In genomic region chr8:48775531-48776037, GRCm38 (mm10) we compare ENCODE assay signal across 9 mouse cellular contexts.
DNase-seq lines count a peak whose midpoint lies in the region; ATAC-seq lines count a peak whose summit lies in the region.
"Had no signal": no experiment of that assay in that cellular context is flagged by ENCODE, and none has a peak within 500 bp of the region (broad histone marks: within the 10 kb centered on the region; RNA-seq: fewer than 3 reads in every experiment).

No protein-coding gene starts in this region.

- 2% methylated on average over 9 of the region's 9 CpGs for WGBS in midbrain, embryonic 10.5 days

- H3K4me3 ChIP-seq in midbrain, embryonic 10.5 days, result peak overlapping the region; percentile 40
- H3K4me3 ChIP-seq: liver, embryonic 15.5 days had no signal

- no peaks in the 10 kb centered on the region; the same call in 1 of the 2 replicates for H3K27me3 ChIP-seq in midbrain, embryonic 10.5 days (ENCODE audit: low read depth, poor library complexity, severe bottlenecking)
- H3K27me3 ChIP-seq: liver, embryonic 15.5 days had no signal

- peak overlapping the region; percentile 81 for H3K27ac ChIP-seq in midbrain, embryonic 10.5 days (replicated peaks)
- H3K27ac ChIP-seq: liver, embryonic 15.5 days had no signal

- no peak for DNase-seq in frontal cortex, postnatal 25 days (ENCODE audit: low spot score in 2 of 2)
- peak; percentile 10 to 22 for DNase-seq in right cerebral cortex, adult 2 months (ENCODE audit: low spot score in 2 of 2)
- DNase-seq in right cerebral cortex, postnatal 10 days (ENCODE audit: low spot score in 2 of 2), result no peak
- peak; percentile 57 for DNase-seq in midbrain, embryonic 10.5 days (ENCODE audit: low spot score)
- no peak for DNase-seq in layer of hippocampus, adult 8-10 months (ENCODE audit: low spot score in 2 of 2)

- H3K9me3 ChIP-seq in midbrain, embryonic 10.5 days (replicated peaks), result no peaks in the 10 kb centered on the region; the same call in 1 of the 2 replicates
- H3K9me3 ChIP-seq: liver, embryonic 15.5 days had no signal

- H3K4me1 ChIP-seq in midbrain, embryonic 10.5 days, result peaks cover 42% of the 10 kb centered on the region
- H3K4me1 ChIP-seq: liver, embryonic 15.5 days had no signal

- peaks cover 28% of the 10 kb centered on the region for H3K36me3 ChIP-seq in midbrain, embryonic 10.5 days
- H3K36me3 ChIP-seq: liver, embryonic 15.5 days had no signal

- peak; percentile 91 for ATAC-seq in frontal cortex, adult (ENCODE audit: low TSS enrichment)
- no peak for ATAC-seq in megakaryocyte progenitor cell, adult 5-6 weeks (replicated peaks; ENCODE audit: poor library complexity)
- no peak for ATAC-seq in CD4-positive, CD25-positive, alpha-beta regulatory T cell, adult 4 months

Comparison
In these comparisons a context has a peak if more than half of its experiments do, and no peak if none do; other contexts are left out.
1. DNase-seq: peak in right cerebral cortex, adult 2 months (2 of 2) and midbrain, embryonic 10.5 days (single experiment); none in frontal cortex, postnatal 25 days (0 of 2), right cerebral cortex, postnatal 10 days (0 of 2) and layer of hippocampus, adult 8-10 months (0 of 2).